Mouse (Mus musculus) ES-Bruce4 (cell line): ENCODE measurements around the gene Il25. TPM values are rescaled to one million over a fixed set of nuclear protein-coding genes. Genes with fewer than 3 reads are reported as not detected.

Experiments used
- H3K27ac ChIP-seq: 2 replicates; pipeline ENCODE4 v1.5.1; 2012; ENCODE audit warnings: low read length, inconsistent platforms; ENCODE audit not compliant: insufficient read depth
- H3K27me3 ChIP-seq: 2 replicates; pipeline ENCODE4 v1.6.1; 2012; ENCODE audit warnings: mild to moderate bottlenecking, low read length, inconsistent platforms; ENCODE audit not compliant: control insufficient read depth, poor library complexity, insufficient read depth, severe bottlenecking
- H3K36me3 ChIP-seq: 2 replicates; pipeline ENCODE4 v1.6.1; 2012; ENCODE audit warnings: inconsistent platforms, mild to moderate bottlenecking, low read length, moderate library complexity; ENCODE audit not compliant: control insufficient read depth, poor library complexity, insufficient read depth, severe bottlenecking
- H3K4me1 ChIP-seq: one replicate; pipeline ENCODE4 v1.8.1; 2011; ENCODE audit warnings: low read length; ENCODE audit not compliant: control insufficient read depth, insufficient read depth
- H3K4me3 ChIP-seq: 2 replicates; pipeline ENCODE4 v1.5.1; 2011; ENCODE audit warnings: low read depth, mild to moderate bottlenecking, low read length
- H3K9ac ChIP-seq: 2 replicates; pipeline ENCODE4 v1.6.1; 2012; ENCODE audit warnings: low read depth, mild to moderate bottlenecking, inconsistent platforms; ENCODE audit not compliant: poor library complexity, severe bottlenecking
- H3K9me3 ChIP-seq: replicated peaks from 2 replicates; pipeline ENCODE4 v1.6.1; 2012; ENCODE audit warnings: mild to moderate bottlenecking, low read length, inconsistent platforms; ENCODE audit not compliant: control insufficient read depth, poor library complexity, insufficient read depth, severe bottlenecking
- CTCF ChIP-seq: IDR thresholded peaks from one replicate; pipeline ENCODE4 v1.8.1; 2011; ENCODE audit warnings: low read depth, low read length
- EP300 ChIP-seq: IDR thresholded peaks from 2 replicates; pipeline ENCODE4 v1.6.1; 2011; ENCODE audit warnings: low read depth, low read length; ENCODE audit not compliant: insufficient read depth
- POLR2A ChIP-seq: IDR thresholded peaks from one replicate; pipeline ENCODE4 v1.8.1; 2011; ENCODE audit warnings: low read length; ENCODE audit not compliant: insufficient read depth
- polyA plus RNA-seq: library from polyadenylated mRNA; stranded (reverse); fragments of >200 nt; gene quantifications from 2 replicates; pipeline ENCODE4 v1.2.4, GENCODE M21; 2011; ENCODE audit warnings: low read depth; ENCODE audit not compliant: missing spikeins, insufficient read depth, insufficient read length

Gene Il25
- polyA plus RNA-seq, 1 experiment: not detected

DNA sequence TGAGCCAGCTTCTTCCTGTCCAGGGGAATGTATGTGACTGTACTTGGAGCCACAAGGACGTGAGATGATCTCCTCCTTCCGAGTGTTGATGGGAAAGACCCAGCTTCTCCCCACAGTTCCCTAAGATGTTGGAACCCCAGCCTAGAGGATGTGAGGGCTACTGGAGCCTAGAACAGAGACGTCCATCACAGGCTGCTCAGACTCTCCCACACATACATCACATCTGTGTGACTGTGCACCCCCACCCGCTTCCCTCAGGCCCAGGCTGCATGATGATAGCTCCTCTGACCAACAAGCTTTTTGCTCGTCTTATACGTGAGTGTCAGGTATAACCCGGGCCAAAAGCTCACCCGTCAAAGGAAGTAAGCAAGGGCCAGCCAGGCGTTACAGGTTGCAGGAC is 16.3 kb downstream of the Il25 start:
- Histone ChIP-seq H3K9me3 (no peaks in the 10 kb centered on the region), H3K4me3 (no peak overlapping the region), H3K36me3 (no peaks in the 10 kb centered on the region), H3K27me3 (peaks cover 3% of the 10 kb centered on the region; the same call in 1 of the 2 replicates), H3K4me1 (no peaks in the 10 kb centered on the region), H3K9ac (no peak overlapping the region), H3K27ac (no peak overlapping the region)
- TF ChIP-seq POLR2A (no peak), CTCF (no peak), EP300 (no peak)

- H3K27ac ChIP-seq: no peak overlapping the region
- no peak for TF ChIP-seq EP300
- no peak for TF ChIP-seq POLR2A
- TF ChIP-seq CTCF: no peak
- peak overlapping the region; percentile 21 for H3K4me3 ChIP-seq
- no peaks in the 10 kb centered on the region for H3K9me3 ChIP-seq
- H3K27me3 ChIP-seq: peaks cover 3% of the 10 kb centered on the region; the same call in 1 of the 2 replicates
- H3K4me1 ChIP-seq: no peaks in the 10 kb centered on the region
- no peak overlapping the region for H3K9ac ChIP-seq
- no peaks in the 10 kb centered on the region for H3K36me3 ChIP-seq
Observed at GRCm38 (mm10) chr14:54950493-54950892, 18.0 kb downstream of the Il25 start.

DNA sequence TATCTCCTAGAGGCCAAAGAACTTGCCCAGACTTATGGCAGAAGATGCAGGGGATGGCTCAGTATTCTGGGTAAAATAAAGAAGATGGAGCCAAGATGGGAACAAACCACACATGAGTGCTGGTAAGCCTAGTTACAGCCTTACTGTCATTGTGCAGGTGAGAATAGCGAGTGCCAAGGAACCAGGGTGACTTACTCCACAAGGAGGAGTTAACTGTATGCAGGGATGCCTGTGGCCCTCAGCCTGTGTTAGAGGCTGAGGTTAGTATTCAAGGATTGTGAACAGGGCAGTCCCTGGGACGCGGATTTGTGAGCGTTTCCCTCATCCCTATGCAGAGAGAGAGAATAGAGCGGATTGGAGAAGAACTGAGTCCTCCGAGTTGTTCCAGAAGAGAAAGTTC is 19.1 kb downstream of the Il25 start:
- TF ChIP-seq POLR2A (no peak), EP300 (no peak), CTCF (no peak)
- Histone ChIP-seq H3K9ac (no peak overlapping the region), H3K4me1 (no peaks in the 10 kb centered on the region), H3K27ac (no peak overlapping the region), H3K27me3 (peaks cover 3% of the 10 kb centered on the region; the same call in 1 of the 2 replicates), H3K4me3 (no peak overlapping the region), H3K9me3 (no peaks in the 10 kb centered on the region), H3K36me3 (no peaks in the 10 kb centered on the region)

DNA sequence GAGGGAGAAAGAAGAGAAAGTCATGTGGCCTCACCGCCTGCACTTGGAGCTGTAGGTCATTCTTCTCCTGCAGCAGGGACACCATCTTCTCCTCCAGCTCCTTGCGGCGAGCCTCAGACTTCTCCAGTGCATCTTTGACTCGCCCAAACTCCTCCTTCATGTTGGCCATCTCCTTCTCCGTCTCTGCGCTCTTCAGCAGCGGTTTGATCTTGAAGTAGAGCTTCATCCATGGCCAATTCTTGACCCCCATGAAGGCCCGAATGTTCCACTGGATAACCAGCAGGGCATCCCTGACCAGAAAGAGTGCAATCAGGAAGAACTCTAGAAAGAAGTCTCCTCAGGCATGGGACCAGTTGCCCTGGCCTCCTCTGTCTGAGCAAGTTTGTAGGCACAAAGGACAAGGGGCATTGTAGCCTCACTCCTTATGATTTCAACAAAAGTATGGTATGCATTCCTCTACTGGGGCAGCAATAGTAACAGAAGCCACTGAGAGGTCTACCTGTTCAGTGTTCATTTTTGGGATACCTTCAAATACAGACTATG is 21.2 kb downstream of the Il25 start:
- TF ChIP-seq CTCF (no peak), POLR2A (no peak), EP300 (no peak)
- H3K4me3 ChIP-seq: no peak overlapping the region

DNA sequence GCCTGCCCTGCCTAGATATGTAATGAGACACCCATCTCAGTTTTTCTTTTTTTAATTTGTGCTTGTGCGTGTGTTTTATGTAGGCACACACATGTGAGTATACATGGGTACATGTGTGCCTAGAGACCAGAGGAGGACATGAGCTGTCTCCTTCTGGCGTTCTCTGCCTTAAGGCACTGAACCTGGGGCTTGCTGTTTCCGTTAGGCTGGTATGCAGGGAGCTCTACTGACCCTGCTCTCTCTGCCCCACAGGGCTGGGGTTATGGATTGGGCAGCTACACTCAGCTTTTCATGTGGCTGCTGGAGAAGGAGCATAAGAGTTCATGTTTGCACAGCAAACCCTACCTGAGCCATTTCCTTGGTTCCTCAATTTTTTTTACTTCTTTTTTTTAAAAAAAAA is 22.0 kb downstream of the Il25 start:
- H3K36me3 ChIP-seq: no peaks in the 10 kb centered on the region
- no peak overlapping the region for H3K4me3 ChIP-seq
- no peak overlapping the region for H3K9ac ChIP-seq
- peaks cover 3% of the 10 kb centered on the region; the same call in 1 of the 2 replicates for H3K27me3 ChIP-seq
- no peak overlapping the region for H3K27ac ChIP-seq
- H3K4me1 ChIP-seq: no peaks in the 10 kb centered on the region
- no peaks in the 10 kb centered on the region for H3K9me3 ChIP-seq
- TF ChIP-seq EP300 (no peak), POLR2A (no peak), CTCF (no peak)

More for the DNA sequence above, 21.2 kb downstream of the Il25 start:
- H3K27ac ChIP-seq: no peak overlapping the region
- peaks cover 3% of the 10 kb centered on the region; the same call in 1 of the 2 replicates for H3K27me3 ChIP-seq
- no peaks in the 10 kb centered on the region for H3K4me1 ChIP-seq
- H3K9ac ChIP-seq: no peak overlapping the region
- no peaks in the 10 kb centered on the region for H3K36me3 ChIP-seq
- no peaks in the 10 kb centered on the region for H3K9me3 ChIP-seq

DNA sequence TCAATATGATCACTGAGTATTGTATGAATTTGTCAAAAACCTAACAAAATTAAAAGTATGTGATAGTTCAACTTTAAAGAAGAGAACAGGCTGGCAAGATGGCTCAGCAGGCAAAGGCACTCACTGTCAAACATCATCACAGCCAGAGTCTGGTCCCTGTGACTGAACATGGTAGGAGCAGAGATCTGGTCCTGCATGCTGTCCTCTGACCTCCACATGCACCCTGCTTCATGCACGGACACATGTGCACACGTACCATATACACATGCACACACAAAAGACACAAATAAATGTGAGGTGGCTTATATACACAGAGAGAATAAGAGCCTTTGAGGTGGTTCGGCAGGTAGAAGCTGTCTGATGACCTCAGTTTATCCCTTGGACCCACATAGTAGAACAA is 23.0 kb downstream of the Il25 start:
- TF ChIP-seq POLR2A (no peak), CTCF (no peak), EP300 (no peak)
- Histone ChIP-seq H3K9ac (no peak overlapping the region), H3K4me3 (no peak overlapping the region), H3K36me3 (no peaks in the 10 kb centered on the region), H3K27ac (no peak overlapping the region), H3K4me1 (no peaks in the 10 kb centered on the region), H3K27me3 (no peaks in the 10 kb centered on the region; the same call in 1 of the 2 replicates), H3K9me3 (no peaks in the 10 kb centered on the region)
